Mouse (Mus musculus) neural tube, embryonic 11.5 days (tissue): ENCODE results near the gene Bola1. TPM values are rescaled to one million over a fixed set of nuclear protein-coding genes. Genes with fewer than 3 reads are reported as not detected.
"Not testable (repeated sequence)": the region's sequence is repeated elsewhere in the genome, so short reads cannot be mapped to it uniquely, and the experiment has no call there.

Source experiments
- ATAC-seq: fragments of 200-750 bp; cut with Nextera tagmentation; 2 replicates; pipeline ENCODE4 v1.8.0; 2017; ENCODE audit warnings: moderate number of reproducible peaks, mild to moderate bottlenecking, moderate TSS enrichment, moderate library complexity; ENCODE audit not compliant: insufficient read depth, low FRiP score, low TSS enrichment
- DNase-seq: peaks from one replicate; pipeline ENCODE4 v3.0.0-alpha.2; 2015; ENCODE audit warnings: low spot score
- H3K27ac ChIP-seq: fragments of 300-500 bp; sonication (generic); 2 replicates; pipeline ENCODE4 v1.5.1; 2014; ENCODE audit warnings: low read depth, mild to moderate bottlenecking, low read length
- H3K27me3 ChIP-seq: fragments of 300-500 bp; sonication (generic); 2 replicates; pipeline ENCODE4 v1.6.1; 2014; ENCODE audit warnings: mild to moderate bottlenecking, low read length, mixed read lengths; ENCODE audit not compliant: control insufficient read depth, insufficient read depth
- H3K36me3 ChIP-seq: fragments of 300-500 bp; sonication (generic); 2 replicates; pipeline ENCODE4 v1.6.1; 2014; ENCODE audit warnings: mild to moderate bottlenecking, low read length, moderate library complexity, mixed read lengths; ENCODE audit not compliant: control insufficient read depth, insufficient read depth
- H3K4me1 ChIP-seq: fragments of 300-500 bp; sonication (generic); 2 replicates; pipeline ENCODE4 v1.6.1; 2014; ENCODE audit warnings: low read length, mixed read lengths; ENCODE audit not compliant: control insufficient read depth, insufficient read depth
- H3K4me2 ChIP-seq: fragments of 300-500 bp; sonication (generic); 2 replicates; pipeline ENCODE4 v1.6.1; 2014; ENCODE audit warnings: low read depth, mild to moderate bottlenecking, moderate library complexity
- H3K4me3 ChIP-seq: fragments of 300-500 bp; sonication (generic); 2 replicates; pipeline ENCODE4 v1.5.1; 2014; ENCODE audit warnings: low read depth, low read length
- H3K9ac ChIP-seq: fragments of 300-500 bp; sonication (generic); 2 replicates; pipeline ENCODE4 v1.6.1; 2014; ENCODE audit warnings: mild to moderate bottlenecking, low read length
- H3K9me3 ChIP-seq: fragments of 300-500 bp; sonication (generic); 2 replicates; pipeline ENCODE4 v1.6.1; 2016; ENCODE audit warnings: low read length; ENCODE audit not compliant: control insufficient read depth
- WGBS: fragments of 180-500 bp; shearing (Covaris S2); extraction: QIAGEN DNeasy Blood & Tissue Kit; methylation state at CpG from one replicate; pipeline ENCODE4 v1.1.7; 2014; 5-methylcytosine and 5-hydroxymethylcytosine counted together
- polyA plus RNA-seq: library from polyadenylated mRNA; unstranded; fragments of >200 nt; fragmentation: Nextera tagmentation; extraction: Ambion mirVana; gene quantifications from 2 replicates; pipeline ENCODE4 v1.2.1, GENCODE M21; 2014

The Bola1 gene
- 63.3 and 70.4 TPM in 2 replicates for polyA plus RNA-seq

- Histone ChIP-seq H3K4me1 (peaks cover 20% of the 10 kb centered on the region), H3K27ac (peak within 1 kb of the TSS; percentile 97), H3K27me3 (no peaks in the 10 kb centered on the region), H3K4me3 (peak within 1 kb of the TSS; percentile 47), H3K9ac (peak within 1 kb of the TSS; percentile 71), H3K36me3 (no peaks in the 10 kb centered on the region), H3K4me2 (peak within 1 kb of the TSS; percentile 61), H3K9me3 (no peaks in the 10 kb centered on the region)
- peak; percentile 87 for ATAC-seq
- DNase-seq, result peak; percentile 81
- WGBS, result under 1% methylated on average over 36 of the region's 37 CpGs
These were observed at the start of gene Bola1, which contains the start of gene Hist2h2ab for GRCm38 (mm10) chr3:96219661-96220130. Bola1 (minus strand) TSS chr3:96219709. Hist2h2ab (plus strand) TSS chr3:96219865.

GRCm38 (mm10) chr3:96268776-96269378 is 49.4 kb upstream of the Bola1 start:
- Histone ChIP-seq H3K4me2 (peak overlapping the region; percentile 88), H3K4me1 (peaks cover 17% of the 10 kb centered on the region; the same call in 1 of the 2 replicates), H3K4me3 (peak overlapping the region; percentile 48), H3K9ac (peak overlapping the region; percentile 75), H3K27ac (peak overlapping the region; percentile 95)
- H3K36me3 ChIP-seq, H3K27me3 ChIP-seq, H3K9me3 ChIP-seq: not testable (repeated sequence)
- 0% methylated on average over 9 of the region's 44 CpGs for WGBS
- peak; percentile 53 for DNase-seq
- peak; percentile 54 for ATAC-seq

GRCm38 (mm10) chr3:96268051-96268775 is 48.7 kb upstream of the Bola1 start, which contains the start of gene Hist2h3b:
Hist2h3b (plus strand) TSS chr3:96268654.
- Histone ChIP-seq H3K27ac (peak within 1 kb of the TSS; percentile 95), H3K36me3 (no peaks in the 10 kb centered on the region), H3K27me3 (no peaks in the 10 kb centered on the region), H3K4me2 (peak within 1 kb of the TSS; percentile 88), H3K9ac (peak within 1 kb of the TSS; percentile 75), H3K4me3 (peak within 1 kb of the TSS; percentile 48), H3K9me3 (no peaks in the 10 kb centered on the region), H3K4me1 (peaks cover 19% of the 10 kb centered on the region; the same call in 1 of the 2 replicates)
- WGBS, result 25% methylated on average over 28 of the region's 30 CpGs
- peak; percentile 54 for ATAC-seq
- peak; percentile 82 for DNase-seq

- H3K9ac ChIP-seq, result no peak overlapping the region
These were observed 48.0 kb upstream of the Bola1 start for GRCm38 (mm10) chr3:96267541-96267940.

GRCm38 (mm10) chr3:96266132-96266710 is 46.7 kb upstream of the Bola1 start:
- Histone ChIP-seq H3K27ac (no peak overlapping the region), H3K4me2 (no peak overlapping the region), H3K36me3 (no peaks in the 10 kb centered on the region), H3K4me3 (no peak overlapping the region), H3K9ac (no peak overlapping the region), H3K9me3 (no peaks in the 10 kb centered on the region), H3K4me1 (peaks cover 22% of the 10 kb centered on the region; the same call in 1 of the 2 replicates), H3K27me3 (no peaks in the 10 kb centered on the region)
- DNase-seq (no peak), ATAC-seq (no peak)
- WGBS, result 94% methylated on average over 8 of the region's 8 CpGs

More at GRCm38 (mm10) chr3:96267541-96267940, 48.0 kb upstream of the Bola1 start:
- no peak overlapping the region for H3K4me2 ChIP-seq
- no peak overlapping the region for H3K4me3 ChIP-seq
- no peaks in the 10 kb centered on the region for H3K27me3 ChIP-seq
- peaks cover 20% of the 10 kb centered on the region; the same call in 1 of the 2 replicates for H3K4me1 ChIP-seq
- 90% methylated on average over 4 of the region's 4 CpGs for WGBS
- no peaks in the 10 kb centered on the region for H3K9me3 ChIP-seq
- DNase-seq (no peak), ATAC-seq (no peak)
- H3K27ac ChIP-seq, result peak overlapping the region; percentile 88; the same call in 1 of the 2 replicates
- H3K36me3 ChIP-seq, result no peaks in the 10 kb centered on the region

- Histone ChIP-seq H3K9me3 (no peaks in the 10 kb centered on the region), H3K4me2 (peak overlapping the region; percentile 83), H3K36me3 (no peaks in the 10 kb centered on the region), H3K4me3 (no peak overlapping the region), H3K27ac (peak overlapping the region; percentile 98), H3K9ac (peak overlapping the region; percentile 82), H3K4me1 (peaks cover 19% of the 10 kb centered on the region; the same call in 1 of the 2 replicates), H3K27me3 (no peaks in the 10 kb centered on the region)
- 76% methylated on average over 7 of the region's 7 CpGs for WGBS
- ATAC-seq (no peak), DNase-seq (no peak)
These were observed 45.0 kb upstream of the Bola1 start for GRCm38 (mm10) chr3:96264404-96264949.

GRCm38 (mm10) chr3:96263558-96264403 is 44.3 kb upstream of the Bola1 start:
- Histone ChIP-seq H3K9ac (peak overlapping the region; percentile 82), H3K27me3 (no peaks in the 10 kb centered on the region), H3K4me2 (peak overlapping the region; percentile 83), H3K9me3 (no peaks in the 10 kb centered on the region), H3K36me3 (no peaks in the 10 kb centered on the region), H3K4me1 (peaks cover 19% of the 10 kb centered on the region; the same call in 1 of the 2 replicates), H3K27ac (peak overlapping the region; percentile 98), H3K4me3 (peak overlapping the region; percentile 57)
- ATAC-seq (no peak; the same call in 1 of the 2 replicates), DNase-seq (peak; percentile 67)
- WGBS, result 9% methylated on average over 27 of the region's 27 CpGs
